Mouse (Mus musculus): ENCODE data around the gene Ccr9. TPM values are rescaled to one million over a fixed set of nuclear protein-coding genes. Genes with fewer than 3 reads are reported as not detected.

The Ccr9 gene
- 0.13 and 0.17 TPM in 2 replicates for polyA plus RNA-seq (2015; fragmentation: Nextera tagmentation; extraction: Ambion mirVana)

- peaks cover 11% of the 10 kb centered on the region for H3K4me1 ChIP-seq
- H3K4me3 ChIP-seq (replicated peaks), result peak within 1 kb of the TSS; percentile 43
- under 1% methylated on average over 73 of the region's 73 CpGs for WGBS
- H3K9ac ChIP-seq, result no peak within 1 kb of the TSS
- H3K27me3 ChIP-seq, result peaks cover 64% of the 10 kb centered on the region
- ATAC-seq (ENCODE audit: insufficient number of reproducible peaks, low FRiP score, low TSS enrichment, low read depth), result no peak; the same call in 1 of the 2 replicates
- H3K36me3 ChIP-seq, result no peaks in the 10 kb centered on the region
- no peak within 1 kb of the TSS for H3K27ac ChIP-seq (replicated peaks)
- H3K4me2 ChIP-seq (replicated peaks), result peak within 1 kb of the TSS; percentile 83
- H3K9me3 ChIP-seq (replicated peaks), result no peaks in the 10 kb centered on the region
Observed at GRCm38 (mm10) chr9:123678327-123679105, at the start of gene Ccr9, which contains the start of gene Slc6a20a. TSS of gene Ccr9 (plus strand) at chr9:123678439. TSS of gene Slc6a20a (minus strand) at chr9:123678885.

DNA sequence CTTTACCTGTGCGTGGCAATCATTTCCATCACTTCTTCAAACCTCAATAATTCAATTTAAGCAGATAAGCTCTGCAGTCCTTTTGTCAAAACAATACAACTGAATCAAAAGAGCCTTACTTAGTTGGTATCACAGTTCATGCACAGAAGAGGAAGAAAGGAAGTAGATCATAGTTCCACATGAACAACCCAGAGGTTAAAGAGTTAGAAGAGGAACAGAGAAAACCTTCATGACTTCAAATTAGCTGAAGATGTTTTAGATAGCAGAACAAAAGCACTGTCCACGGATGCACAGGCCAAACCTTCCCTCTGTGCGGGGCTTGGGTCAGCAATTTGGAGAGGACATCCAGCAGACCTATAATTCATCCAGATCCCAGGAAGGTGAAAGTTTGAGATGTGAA lies 46.6 kb upstream of the Ccr9 start:
- no peak overlapping the region for H3K27ac ChIP-seq (replicated peaks)
- H3K4me3 ChIP-seq (replicated peaks), result no peak overlapping the region
- 77% methylated on average over 3 of the region's 3 CpGs for WGBS
- H3K27me3 ChIP-seq, result no peaks in the 10 kb centered on the region
- no peaks in the 10 kb centered on the region for H3K9me3 ChIP-seq (replicated peaks)
- H3K4me1 ChIP-seq, result no peaks in the 10 kb centered on the region
- ATAC-seq (ENCODE audit: insufficient number of reproducible peaks, low FRiP score, low TSS enrichment, low read depth), result no peak
- H3K9ac ChIP-seq, result no peak overlapping the region
- no peaks in the 10 kb centered on the region for H3K36me3 ChIP-seq
- H3K4me2 ChIP-seq (replicated peaks), result no peak overlapping the region

- no peak within 1 kb of the TSS for H3K9ac ChIP-seq
Observed at GRCm38 (mm10) chr9:123632281-123632680, 46.0 kb upstream of the Ccr9 start, which contains the start of gene Slc6a20b. TSS of gene Slc6a20b (minus strand) at chr9:123632565.

DNA sequence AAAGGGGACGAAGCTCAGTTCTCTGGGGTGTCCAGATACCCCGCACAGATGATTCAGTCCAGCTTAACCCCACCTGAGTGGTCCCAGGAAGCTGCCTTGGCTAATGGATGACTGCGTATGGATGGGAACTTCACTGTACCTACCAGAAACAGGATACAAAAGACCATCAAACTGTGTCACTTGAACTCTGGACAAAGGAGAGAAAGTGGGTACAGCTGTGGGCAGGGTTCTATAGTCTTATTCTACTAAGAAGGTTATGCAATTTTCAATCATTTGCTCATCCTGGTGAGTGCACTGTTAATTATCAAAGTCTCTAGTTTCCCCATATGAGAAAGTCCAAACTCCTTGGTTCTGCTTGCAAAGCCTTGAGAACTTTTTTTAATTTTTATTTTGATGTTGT lies 45.2 kb upstream of the Ccr9 start:
- Histone ChIP-seq H3K27ac (replicated peaks) (no peak overlapping the region), H3K36me3 (no peaks in the 10 kb centered on the region), H3K4me1 (no peaks in the 10 kb centered on the region), H3K4me2 (replicated peaks) (no peak overlapping the region), H3K27me3 (no peaks in the 10 kb centered on the region), H3K9me3 (replicated peaks) (no peaks in the 10 kb centered on the region), H3K9ac (no peak overlapping the region), H3K4me3 (replicated peaks) (no peak overlapping the region)
- 82% methylated on average over 3 of the region's 3 CpGs for WGBS
- ATAC-seq (ENCODE audit: insufficient number of reproducible peaks, low FRiP score, low TSS enrichment, low read depth), result no peak

More at GRCm38 (mm10) chr9:123632281-123632680, 46.0 kb upstream of the Ccr9 start, which contains the start of gene Slc6a20b:
- H3K36me3 ChIP-seq, result no peaks in the 10 kb centered on the region
- no peak within 1 kb of the TSS for H3K4me3 ChIP-seq (replicated peaks)
- no peak within 1 kb of the TSS for H3K4me2 ChIP-seq (replicated peaks)
- H3K4me1 ChIP-seq, result no peaks in the 10 kb centered on the region
- H3K27ac ChIP-seq (replicated peaks), result no peak within 1 kb of the TSS
- no peaks in the 10 kb centered on the region for H3K9me3 ChIP-seq (replicated peaks)
- no peaks in the 10 kb centered on the region for H3K27me3 ChIP-seq
- 77% methylated on average over 6 of the region's 6 CpGs for WGBS
- ATAC-seq (ENCODE audit: insufficient number of reproducible peaks, low FRiP score, low TSS enrichment, low read depth), result no peak

DNA sequence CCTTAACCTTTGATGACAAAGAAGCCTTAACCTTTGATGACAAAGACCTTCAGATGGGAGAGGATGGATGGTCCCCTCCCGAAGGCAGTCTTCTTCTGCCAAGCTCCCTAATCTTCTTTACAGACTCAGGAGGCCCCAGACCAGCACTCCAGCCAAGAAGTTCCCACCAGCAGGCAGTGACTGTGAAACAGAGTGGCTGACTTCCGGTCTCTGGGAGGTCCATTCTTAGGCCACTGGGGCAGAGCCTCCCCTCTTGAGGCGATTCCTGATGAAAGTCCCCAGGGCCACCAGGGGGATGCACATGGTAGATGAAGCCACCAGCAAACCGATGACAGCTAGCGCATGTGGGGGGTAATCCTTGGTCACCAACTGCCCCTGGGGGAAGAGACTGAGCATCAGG lies 41.5 kb upstream of the Ccr9 start:
- 61% methylated on average over 5 of the region's 5 CpGs for WGBS
- Histone ChIP-seq H3K9me3 (replicated peaks) (no peaks in the 10 kb centered on the region), H3K9ac (no peak overlapping the region), H3K27ac (replicated peaks) (no peak overlapping the region), H3K4me1 (no peaks in the 10 kb centered on the region), H3K4me2 (replicated peaks) (no peak overlapping the region), H3K36me3 (no peaks in the 10 kb centered on the region), H3K4me3 (replicated peaks) (no peak overlapping the region), H3K27me3 (no peaks in the 10 kb centered on the region)
- no peak for ATAC-seq (ENCODE audit: insufficient number of reproducible peaks, low FRiP score, low TSS enrichment, low read depth)

GRCm38 (mm10) chr9:123638231-123638630 lies 40.0 kb upstream of the Ccr9 start:
- no peak for ATAC-seq (ENCODE audit: insufficient number of reproducible peaks, low FRiP score, low TSS enrichment, low read depth)
- no peaks in the 10 kb centered on the region for H3K36me3 ChIP-seq
- no peak overlapping the region for H3K27ac ChIP-seq (replicated peaks)
- no peaks in the 10 kb centered on the region for H3K27me3 ChIP-seq
- no peak overlapping the region for H3K4me3 ChIP-seq (replicated peaks)
- H3K9me3 ChIP-seq (replicated peaks), result no peaks in the 10 kb centered on the region
- no peak overlapping the region for H3K4me2 ChIP-seq (replicated peaks)
- H3K9ac ChIP-seq, result no peak overlapping the region
- H3K4me1 ChIP-seq, result no peaks in the 10 kb centered on the region

DNA sequence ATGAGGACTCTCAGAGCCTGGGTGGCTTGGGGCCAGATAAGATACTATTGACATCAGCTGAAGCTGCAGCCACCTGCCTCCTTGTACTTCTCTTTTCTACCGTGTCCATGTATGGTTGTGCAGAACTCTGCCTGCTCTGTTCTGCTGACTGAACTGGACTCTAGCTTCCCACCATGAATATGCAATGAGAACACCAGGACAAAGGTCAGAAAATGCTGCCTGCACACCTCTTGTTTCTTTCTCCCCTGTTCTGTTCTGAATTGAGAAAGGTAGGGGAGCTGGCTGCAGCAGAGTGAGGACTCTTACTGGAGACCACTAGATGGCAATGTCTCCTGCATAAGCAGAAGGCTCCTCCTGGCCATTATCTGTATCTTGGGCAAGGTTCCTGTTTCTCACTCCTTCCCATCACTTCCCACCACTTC lies 39.6 kb upstream of the Ccr9 start:
- Histone ChIP-seq H3K36me3 (no peaks in the 10 kb centered on the region), H3K4me2 (replicated peaks) (no peak overlapping the region), H3K27me3 (no peaks in the 10 kb centered on the region), H3K9me3 (replicated peaks) (no peaks in the 10 kb centered on the region), H3K9ac (no peak overlapping the region), H3K27ac (replicated peaks) (no peak overlapping the region), H3K4me3 (replicated peaks) (no peak overlapping the region), H3K4me1 (no peaks in the 10 kb centered on the region)
- 73% methylated on average over 1 of the region's 1 CpGs for WGBS
- 0 out of 2 replicates have a peak, but pooled peaks have one; percentile 43 for ATAC-seq (ENCODE audit: insufficient number of reproducible peaks, low FRiP score, low TSS enrichment, low read depth)

DNA sequence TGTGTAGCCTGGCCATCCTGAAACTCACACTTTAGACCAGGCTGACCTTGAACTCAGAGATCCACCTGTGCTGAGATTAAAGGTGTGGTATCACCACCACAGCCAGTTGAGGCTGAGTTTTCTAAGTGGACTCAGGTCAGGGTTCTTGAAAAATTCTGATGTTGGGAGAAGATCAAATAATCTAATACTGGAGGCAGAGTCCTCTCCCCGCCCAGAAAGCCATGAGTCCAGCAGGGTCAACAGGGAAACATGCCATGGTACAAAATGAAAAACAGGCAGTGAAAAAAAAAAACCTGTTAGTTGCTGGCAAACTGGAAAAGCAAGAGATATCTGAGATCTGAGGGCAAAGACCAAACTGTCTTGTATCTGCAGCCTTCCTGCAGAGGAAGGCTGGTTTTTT lies 38.1 kb upstream of the Ccr9 start:
- Histone ChIP-seq H3K4me2 (replicated peaks) (no peak overlapping the region), H3K4me1 (no peaks in the 10 kb centered on the region), H3K9ac (no peak overlapping the region), H3K27ac (replicated peaks) (no peak overlapping the region), H3K9me3 (replicated peaks) (no peaks in the 10 kb centered on the region), H3K27me3 (no peaks in the 10 kb centered on the region), H3K36me3 (no peaks in the 10 kb centered on the region), H3K4me3 (replicated peaks) (no peak overlapping the region)
- 58% methylated on average over 1 of the region's 1 CpGs for WGBS
- no peak for ATAC-seq (ENCODE audit: insufficient number of reproducible peaks, low FRiP score, low TSS enrichment, low read depth)

DNA sequence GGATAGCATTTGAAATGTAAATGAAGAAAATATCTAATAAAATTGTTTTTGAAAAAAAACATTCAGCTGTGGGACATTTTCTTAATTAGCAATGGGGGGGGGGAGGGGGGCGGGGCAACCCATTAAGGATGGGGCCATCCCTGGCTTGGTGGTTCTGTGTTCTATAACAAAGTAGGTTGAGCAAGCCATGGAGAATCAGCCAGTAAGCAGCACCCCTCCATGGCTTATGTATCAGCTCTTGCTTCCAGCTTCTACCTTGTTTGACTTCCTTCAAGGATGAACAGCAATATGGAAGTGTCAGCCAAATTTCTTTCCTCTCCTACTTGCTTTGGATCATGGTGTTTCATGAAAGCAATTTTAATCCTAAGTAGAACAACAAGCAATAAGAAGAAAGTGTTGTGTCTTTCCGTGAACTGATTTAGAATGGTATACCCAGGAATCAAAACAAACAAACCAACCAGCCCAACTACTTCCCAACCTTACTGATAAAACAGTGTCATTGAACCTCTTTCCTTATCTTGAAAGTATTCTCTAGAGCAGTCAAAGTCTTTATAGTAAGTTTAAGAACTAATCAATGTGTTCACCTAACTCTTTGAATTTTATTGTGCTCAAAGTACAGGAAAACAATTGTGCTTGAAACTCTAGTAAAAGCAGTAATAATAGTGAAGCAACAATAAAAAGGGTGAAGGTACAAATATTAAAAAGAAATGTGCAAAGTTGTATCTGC lies 28.3 kb upstream of the Ccr9 start:
- H3K27ac ChIP-seq (replicated peaks), result no peak overlapping the region
- no peak overlapping the region for H3K4me2 ChIP-seq (replicated peaks)
- H3K4me3 ChIP-seq (replicated peaks), result no peak overlapping the region
- no peaks in the 10 kb centered on the region for H3K4me1 ChIP-seq
- no peaks in the 10 kb centered on the region for H3K9me3 ChIP-seq (replicated peaks)
- ATAC-seq (ENCODE audit: insufficient number of reproducible peaks, low FRiP score, low TSS enrichment, low read depth), result no peak
- no peaks in the 10 kb centered on the region for H3K27me3 ChIP-seq
- H3K9ac ChIP-seq, result no peak overlapping the region
- no peaks in the 10 kb centered on the region for H3K36me3 ChIP-seq
- WGBS, result 81% methylated on average over 2 of the region's 2 CpGs

GRCm38 (mm10) chr9:123651369-123651768 lies 26.9 kb upstream of the Ccr9 start:
- Histone ChIP-seq H3K9ac (no peak overlapping the region), H3K9me3 (replicated peaks) (no peaks in the 10 kb centered on the region), H3K27ac (replicated peaks) (no peak overlapping the region), H3K4me3 (replicated peaks) (no peak overlapping the region), H3K27me3 (no peaks in the 10 kb centered on the region), H3K4me1 (no peaks in the 10 kb centered on the region), H3K36me3 (no peaks in the 10 kb centered on the region), H3K4me2 (replicated peaks) (no peak overlapping the region)
- 24% methylated on average over 4 of the region's 4 CpGs for WGBS
- 0 out of 2 replicates have a peak, but pooled peaks have one; percentile 60 for ATAC-seq (ENCODE audit: insufficient number of reproducible peaks, low FRiP score, low TSS enrichment, low read depth)

- Histone ChIP-seq H3K9ac (no peak overlapping the region), H3K36me3 (no peaks in the 10 kb centered on the region), H3K9me3 (replicated peaks) (no peaks in the 10 kb centered on the region), H3K4me1 (no peaks in the 10 kb centered on the region), H3K27me3 (no peaks in the 10 kb centered on the region), H3K4me2 (replicated peaks) (no peak overlapping the region), H3K4me3 (replicated peaks) (no peak overlapping the region), H3K27ac (replicated peaks) (no peak overlapping the region)
- no peak for ATAC-seq (ENCODE audit: insufficient number of reproducible peaks, low FRiP score, low TSS enrichment, low read depth)
- 77% methylated on average over 3 of the region's 3 CpGs for WGBS
Observed at GRCm38 (mm10) chr9:123657457-123657856, 20.8 kb upstream of the Ccr9 start.
